Mouse (Mus musculus): ENCODE data around the gene Sim1.
A peak's percentile ranks its signal among the peaks of the same experiment; 100 is the strongest.

The Sim1 gene

DNA sequence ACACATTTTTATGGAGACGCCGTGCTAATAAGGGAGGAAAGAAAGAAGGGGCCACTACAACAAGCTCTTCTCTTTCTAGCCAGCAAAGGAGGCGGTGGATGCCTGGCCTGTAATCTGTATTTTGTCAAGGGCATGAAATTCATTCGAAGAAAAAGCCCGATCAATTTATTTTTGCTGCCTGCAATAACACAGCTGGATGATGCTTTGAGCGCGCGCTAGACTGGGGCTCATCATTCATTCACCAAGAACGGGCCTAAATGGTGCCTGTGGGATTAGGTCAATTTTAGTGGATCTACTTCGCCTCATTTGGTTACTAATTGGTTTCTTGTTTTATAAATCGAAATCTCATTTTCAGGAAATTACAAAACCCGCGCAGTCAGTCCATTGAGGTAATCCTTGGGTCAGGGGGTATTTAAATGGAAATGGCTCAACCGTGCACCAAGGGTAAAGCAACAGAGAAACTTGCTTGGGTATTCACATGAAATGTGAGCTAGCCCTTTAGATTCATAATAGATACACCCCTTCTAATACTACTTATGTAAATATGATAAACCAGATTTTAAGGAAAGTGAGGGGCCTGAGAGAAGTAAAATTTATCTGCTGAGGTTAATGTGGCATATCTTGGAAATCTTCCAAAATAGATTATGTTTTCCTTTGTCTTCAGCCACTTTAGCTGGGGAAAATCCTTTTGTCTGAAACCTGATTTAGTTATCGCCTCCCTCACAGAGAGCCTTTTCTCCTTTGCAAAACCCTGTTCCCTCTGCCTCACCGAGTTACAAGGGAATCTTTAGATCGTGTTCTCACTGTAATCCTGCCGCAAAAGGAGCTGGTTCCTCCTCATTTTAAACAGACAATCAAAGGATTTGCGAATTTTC, 7.3 kb downstream of the Sim1 start:
- no peak for DNase-seq

DNA sequence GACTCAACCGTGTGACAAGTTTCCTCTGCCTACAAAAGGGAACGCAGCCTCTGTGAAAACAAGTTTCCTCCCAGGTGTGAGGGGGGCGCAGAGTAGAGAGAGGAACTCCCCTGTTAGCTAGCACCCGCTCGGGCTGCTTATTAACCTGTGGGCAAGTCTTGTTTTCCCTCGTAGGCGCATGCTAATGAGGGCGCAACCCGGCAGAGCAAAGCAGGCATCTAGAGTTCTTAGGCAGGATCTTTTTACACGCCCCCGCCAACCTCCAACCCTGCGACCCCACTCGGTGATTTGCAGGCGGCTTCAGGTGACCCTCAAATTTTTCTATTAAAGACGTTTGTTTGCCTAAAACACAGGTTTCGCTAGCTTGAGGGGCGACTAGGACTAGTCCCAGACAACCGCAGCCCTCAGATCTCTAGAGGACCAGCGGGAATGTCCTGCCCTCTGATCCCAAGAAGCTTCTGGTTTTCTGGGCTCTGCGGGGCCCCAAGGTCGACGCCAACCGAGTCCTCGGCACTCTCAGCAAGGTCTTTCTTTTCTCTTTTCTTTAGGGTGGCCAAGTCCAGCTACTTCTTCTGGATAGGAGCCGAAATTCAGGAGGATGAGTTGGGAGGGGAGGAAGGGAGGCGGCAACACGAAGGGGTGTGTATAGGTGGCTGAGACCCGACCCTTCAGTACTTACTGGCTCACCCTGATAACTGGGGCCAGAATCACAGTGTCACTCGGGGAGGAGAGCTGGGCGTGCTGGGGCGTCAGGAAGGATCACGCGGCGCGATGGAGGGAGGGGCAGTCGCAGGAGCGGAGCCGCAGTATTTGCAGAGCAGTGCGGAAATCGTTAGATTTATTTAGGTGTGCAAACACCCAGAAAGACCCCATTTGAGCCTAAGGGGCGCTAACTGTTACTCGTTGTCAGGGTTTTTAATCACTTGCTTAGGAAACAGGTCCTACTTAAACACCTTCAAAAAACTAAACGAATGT, 8.5 kb downstream of the Sim1 start:
- DNase-seq, result peak; percentile 78 to 93

DNA sequence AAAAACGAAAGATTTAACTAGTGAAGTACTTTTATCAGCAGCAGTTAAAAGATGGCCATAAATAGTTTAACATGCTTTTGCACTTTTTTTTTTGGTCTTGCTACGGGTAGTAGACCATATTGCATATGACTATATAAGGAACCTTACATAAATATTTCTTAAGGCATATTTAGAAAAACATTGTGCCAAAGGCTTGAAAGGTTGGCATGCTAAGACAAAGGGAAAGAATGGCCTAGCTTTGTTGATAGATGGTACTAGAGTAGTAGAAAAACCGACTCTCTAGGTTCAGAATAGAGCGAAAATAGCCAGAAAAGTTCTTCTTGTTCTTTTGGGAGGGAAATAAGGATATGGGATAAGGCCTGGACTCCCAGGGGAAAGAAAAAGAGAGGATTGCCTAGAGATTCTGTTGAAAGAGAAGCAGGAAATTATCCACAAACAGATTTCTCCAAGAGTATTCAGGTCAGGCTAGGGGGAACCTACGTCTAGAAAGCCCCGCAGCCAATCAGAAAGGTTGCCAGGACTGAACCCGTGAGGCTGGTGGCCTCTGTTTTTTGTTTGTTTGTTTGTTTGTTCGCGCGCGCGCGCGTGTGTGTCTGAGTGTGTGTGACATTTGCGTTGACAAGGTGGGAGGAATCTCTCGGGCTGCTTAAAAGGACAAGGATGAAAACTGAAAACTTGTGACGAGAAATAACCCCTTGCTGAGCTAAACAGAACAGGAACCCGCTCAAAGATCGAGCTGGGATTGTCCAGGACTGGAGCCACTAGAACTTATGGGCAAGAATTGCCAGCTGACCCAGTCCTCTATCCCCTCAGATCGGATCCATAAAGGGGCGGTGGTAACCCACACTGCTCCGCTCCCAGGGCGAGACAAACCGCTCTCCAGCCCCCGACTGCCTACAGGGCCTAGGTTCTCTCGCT, 9.6 kb downstream of the Sim1 start:
- DNase-seq, result no peak

DNA sequence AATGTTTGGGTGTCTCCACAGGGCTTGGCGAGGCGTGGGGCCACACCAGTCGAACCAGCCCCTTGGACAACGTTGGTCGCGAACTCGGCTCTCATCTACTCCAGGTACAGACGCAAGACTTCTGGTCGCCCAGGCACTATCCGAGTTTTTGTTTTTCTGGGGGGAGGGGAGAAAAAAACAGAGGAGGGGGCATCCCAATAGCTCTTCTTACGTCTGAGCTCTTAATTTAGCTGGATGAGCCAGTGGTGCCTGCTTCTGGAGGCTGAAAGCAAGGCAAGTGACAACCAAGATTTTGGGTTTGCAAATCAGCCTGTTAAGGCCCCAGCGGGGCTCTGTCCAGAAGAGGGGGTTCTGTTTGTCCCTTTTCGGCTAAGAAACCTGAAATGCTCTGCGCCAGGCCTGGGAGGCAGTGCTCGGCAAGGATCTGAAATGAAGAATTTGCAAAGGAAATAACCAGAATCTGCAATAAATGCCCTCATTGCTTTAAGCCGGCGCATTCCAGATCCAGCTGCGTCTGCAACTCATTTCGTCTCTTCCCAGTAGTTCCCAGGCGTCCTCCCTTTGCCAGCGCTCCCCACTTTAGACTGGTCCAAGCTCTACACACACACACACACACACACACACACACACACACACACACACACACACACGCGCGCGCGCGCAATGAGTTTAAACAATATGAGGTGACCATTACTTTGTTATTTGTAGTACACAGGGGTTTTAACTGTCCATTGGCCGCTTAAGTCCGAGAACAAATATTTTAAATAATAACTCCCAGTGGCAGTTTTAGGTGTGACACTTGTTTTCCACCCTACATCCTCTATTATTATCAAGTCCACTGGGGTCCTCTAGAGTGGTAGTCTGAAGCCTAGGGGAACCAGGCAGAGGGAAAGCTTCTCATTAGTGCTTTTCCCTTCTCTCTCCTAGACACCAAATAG, 10.5 kb downstream of the Sim1 start:
- no peak for DNase-seq

DNA sequence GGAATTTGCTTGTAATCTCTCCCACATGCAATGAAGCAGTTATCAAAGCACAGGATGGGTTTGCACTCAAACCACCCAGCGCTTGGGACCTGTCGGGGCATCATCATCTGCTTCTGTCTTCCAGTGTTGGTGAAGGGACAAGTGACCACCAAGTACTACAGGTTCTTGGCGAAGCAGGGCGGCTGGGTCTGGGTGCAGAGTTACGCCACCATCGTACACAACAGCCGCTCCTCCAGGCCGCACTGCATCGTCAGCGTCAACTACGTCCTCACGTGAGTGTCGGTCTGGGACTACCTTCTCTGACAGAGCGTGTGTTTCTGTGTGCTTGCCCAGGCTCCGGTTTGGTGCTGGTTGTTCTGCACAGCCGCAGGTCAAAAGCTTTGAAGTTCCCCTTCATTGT, 15.8 kb downstream of the Sim1 start:
- no peak for DNase-seq

DNA sequence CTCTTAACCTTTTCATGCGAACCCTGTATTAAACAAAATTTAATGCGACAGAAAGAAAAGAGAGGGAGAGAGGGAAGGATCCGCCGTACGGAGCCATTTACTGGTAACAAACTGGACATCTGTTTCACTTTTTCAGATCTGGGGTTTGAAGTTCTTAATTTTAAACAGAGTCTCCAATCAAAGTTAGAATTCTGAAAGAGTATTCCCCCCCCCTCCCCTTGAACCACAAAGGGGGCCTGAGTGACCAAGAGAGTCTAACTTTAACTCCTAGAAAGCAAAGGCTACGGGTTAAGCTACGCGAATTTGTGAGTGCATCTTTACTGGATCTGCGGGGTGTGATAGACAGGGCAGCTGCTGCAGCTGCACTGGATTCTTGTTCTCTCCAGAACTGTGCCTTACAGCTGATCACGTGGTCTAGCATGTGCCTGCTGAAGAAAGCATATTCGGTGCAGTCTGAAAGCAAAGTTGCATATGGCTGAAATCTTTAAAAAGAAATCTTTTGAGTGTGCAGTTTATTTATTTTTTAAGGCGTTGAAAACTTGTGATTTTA, 16.4 kb downstream of the Sim1 start:
- no peak for DNase-seq

DNA sequence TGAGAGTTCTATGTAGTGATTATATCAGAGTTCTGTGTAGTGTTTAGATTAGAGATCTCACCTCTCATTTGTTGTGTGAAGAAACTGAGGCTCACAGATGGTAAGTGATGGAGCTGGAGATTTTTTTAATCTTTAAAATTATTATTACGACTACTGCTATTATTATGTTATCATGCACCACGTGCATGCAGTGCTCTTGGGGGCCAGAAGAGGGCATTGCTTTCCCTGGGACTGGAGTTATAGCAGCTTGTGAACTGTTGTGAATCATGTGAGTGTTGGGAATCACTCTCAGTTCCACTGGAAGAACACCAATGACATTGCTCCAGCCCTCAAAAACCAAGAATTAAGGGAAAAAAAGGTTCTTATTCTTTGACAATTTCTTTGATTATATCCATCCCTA, 21.1 kb downstream of the Sim1 start:
- no peak for DNase-seq

DNA sequence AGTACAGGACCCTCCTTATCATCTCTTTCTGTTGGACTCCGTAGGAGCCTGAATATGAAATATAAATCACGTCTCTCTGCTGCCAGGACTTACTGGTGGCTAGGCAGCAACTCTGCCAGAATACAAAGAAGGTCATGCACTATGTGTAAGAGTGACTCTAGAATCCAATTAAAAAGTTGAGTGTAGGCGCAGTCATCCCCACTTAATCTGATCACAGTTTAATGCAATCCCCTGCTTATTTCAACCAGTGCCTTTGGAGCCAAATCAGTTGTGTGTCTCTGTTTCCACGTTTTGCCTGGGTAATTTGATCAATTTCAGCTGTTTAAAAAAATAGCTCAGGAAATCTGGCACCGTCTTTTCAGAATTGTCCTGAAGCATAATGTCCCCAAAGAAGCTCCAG, 34.7 kb downstream of the Sim1 start:
- DNase-seq, result no peak

DNA sequence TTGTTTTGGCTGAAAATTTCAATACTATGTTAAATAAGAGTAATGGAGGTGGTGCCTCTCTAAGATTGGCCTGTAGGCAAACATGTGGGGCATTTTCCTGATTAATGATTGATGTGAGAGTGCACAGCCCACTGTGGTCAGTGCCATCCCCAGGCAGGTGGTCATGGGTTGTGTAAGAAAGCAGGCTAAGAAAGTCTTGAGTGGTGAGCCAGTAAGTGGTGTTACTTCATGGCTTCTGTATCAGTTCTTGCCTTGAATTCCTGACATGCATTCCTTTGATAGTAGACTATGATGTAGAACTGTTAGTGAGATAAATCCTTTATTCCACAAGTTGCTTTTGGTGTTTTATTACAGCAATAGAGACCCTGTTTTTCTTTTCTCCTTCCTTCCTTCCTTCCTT, 41.1 kb downstream of the Sim1 start:
- no peak for DNase-seq

DNA sequence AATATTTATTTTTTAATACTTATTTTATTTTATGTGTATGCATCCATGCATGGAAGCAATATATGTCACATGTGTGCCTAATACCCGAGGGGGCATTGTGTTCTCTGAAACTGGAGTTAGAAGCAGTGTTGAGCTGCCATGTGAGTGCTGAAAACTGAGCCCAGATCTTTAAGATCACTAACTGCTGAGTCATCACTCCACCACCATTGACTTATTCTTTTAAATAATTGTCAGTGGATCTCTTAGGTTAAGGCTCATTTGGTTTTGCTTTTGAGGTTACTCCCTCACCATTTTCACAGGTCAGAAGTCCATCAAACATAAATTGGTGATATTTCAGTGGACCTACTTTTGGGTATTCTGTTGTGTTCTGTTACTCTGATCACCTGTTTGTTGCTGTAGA, 79.1 kb downstream of the Sim1 start:
- no peak for DNase-seq

DNA sequence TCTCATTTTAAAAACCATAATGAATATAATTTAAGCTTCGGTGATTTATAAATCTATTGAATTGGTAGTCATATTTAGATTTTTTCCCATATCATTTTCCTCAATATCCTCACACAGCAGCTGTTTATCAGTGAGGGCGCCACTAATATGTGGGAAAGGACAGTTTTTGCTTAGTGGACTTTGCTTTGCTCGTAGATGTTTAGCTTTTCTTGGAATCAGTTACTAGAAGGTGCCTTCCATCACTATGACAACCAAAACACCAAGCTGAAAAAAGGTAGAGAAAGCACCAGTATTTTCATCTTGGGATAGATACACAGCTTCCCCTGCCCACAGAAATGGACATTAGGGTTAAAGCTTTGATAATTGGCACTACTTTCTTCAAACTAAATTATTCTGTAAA, 87.3 kb downstream of the Sim1 start:
- peak in 1 of 2 experiments; percentile 23 for DNase-seq

DNA sequence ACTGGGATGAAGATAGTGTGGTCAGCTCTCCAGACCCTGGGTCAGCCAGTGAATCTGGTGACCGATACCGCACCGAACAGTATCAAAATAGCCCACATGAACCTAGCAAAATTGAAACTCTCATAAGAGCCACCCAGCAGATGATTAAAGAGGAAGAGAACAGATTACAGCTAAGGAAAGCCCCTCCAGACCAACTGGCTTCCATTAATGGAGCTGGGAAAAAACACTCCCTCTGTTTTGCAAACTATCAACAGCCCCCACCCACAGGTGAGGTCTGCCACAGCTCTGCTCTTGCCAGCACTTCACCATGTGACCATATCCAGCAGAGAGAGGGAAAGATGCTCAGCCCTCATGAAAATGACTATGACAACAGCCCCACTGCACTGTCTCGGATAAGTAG, 89.1 kb downstream of the Sim1 start:
- DNase-seq, result no peak

DNA sequence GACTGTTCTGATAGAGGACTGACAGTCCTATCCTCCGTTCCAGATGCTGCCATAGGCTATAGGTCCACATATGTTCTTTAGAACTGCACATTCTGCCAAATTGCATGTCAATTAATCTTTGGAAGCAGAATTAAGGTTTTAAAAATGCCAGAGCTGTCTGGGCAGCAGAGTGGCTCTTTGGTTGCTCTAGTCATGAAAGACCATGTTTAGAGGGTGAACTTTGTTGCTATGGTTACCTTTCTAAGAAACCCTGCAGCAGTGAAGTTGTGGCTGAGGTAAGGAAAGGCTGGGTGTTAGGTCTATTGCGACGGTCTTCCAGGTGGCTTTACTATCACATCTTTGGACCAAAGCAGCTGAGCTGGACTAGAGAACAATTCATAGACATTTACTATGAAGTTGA, 113.2 kb downstream of the Sim1 start:
- DNase-seq, result no peak

DNA sequence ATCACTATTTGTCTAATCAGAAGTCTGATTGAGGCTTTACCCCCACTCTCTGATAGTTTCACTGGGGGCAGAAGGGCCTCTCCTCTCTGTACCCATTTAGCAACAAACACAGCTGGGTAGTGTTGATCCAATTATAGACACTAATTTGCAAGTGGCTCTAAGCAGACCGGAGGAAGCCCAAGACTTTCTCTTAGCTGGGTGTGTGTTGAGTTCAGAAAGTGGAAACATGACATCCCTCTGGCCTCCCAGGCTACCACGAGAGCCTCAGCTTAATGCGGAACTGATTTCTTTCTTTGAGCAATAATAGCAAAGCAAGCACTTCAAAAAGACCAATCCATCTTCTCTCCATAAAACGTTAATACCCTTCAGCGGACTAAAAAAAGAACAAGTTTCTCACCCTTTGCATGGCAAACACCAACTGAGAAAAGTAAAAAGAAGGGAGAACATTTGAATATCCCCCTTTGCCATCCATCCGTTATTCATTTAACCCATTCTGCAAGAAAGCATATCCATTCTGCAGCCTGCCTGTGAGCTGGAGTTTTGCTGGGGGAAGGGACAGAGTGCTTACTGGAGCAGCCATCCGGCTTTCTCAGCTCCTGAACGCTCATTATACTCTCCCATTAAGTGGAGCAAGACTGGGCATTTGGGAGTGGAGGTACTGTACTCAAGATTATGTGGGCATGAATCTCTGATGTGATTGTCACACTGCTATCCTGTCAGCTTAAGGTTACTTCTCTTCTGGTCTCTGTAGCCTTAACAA, 117.0 kb downstream of the Sim1 start:
- no peak for DNase-seq

DNA sequence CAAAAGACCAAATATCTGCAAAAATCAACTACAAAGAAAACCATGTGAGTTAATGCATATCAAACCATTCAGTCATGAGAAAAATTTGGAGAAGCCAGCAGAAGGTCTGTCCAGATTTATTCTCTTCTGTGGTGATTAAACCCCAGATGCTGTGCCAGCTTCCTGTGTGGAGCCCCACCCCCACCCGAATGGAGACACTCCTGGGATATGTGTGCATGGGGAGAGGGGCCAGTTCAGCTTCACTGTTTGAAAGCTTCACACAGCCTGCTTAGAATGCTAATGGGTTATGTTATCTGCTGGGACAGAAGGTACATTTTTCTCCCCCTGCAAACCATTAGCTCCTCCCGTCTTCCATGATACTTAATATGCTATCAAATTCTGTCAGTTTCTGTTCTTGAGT, 120.3 kb downstream of the Sim1 start:
- DNase-seq, result no peak

DNA sequence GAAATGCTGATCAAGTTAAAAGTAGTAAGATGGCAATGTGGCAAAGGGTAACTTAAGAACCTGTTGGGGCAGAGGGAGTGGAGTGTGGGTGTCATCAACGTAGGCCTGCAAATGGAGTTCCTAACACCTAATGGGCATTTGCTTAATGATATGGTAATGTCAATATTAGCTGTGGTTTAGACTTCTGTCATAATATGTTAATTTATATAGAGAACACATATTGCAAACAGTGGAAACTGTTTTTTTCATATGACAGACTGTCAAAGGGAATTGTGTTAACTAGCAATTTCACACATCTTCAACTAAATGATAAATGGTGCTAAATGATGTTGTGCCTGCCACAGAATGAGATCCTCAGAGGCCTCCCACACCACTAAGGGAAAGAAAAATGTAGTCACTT, 120.8 kb downstream of the Sim1 start:
- no peak for DNase-seq

DNA sequence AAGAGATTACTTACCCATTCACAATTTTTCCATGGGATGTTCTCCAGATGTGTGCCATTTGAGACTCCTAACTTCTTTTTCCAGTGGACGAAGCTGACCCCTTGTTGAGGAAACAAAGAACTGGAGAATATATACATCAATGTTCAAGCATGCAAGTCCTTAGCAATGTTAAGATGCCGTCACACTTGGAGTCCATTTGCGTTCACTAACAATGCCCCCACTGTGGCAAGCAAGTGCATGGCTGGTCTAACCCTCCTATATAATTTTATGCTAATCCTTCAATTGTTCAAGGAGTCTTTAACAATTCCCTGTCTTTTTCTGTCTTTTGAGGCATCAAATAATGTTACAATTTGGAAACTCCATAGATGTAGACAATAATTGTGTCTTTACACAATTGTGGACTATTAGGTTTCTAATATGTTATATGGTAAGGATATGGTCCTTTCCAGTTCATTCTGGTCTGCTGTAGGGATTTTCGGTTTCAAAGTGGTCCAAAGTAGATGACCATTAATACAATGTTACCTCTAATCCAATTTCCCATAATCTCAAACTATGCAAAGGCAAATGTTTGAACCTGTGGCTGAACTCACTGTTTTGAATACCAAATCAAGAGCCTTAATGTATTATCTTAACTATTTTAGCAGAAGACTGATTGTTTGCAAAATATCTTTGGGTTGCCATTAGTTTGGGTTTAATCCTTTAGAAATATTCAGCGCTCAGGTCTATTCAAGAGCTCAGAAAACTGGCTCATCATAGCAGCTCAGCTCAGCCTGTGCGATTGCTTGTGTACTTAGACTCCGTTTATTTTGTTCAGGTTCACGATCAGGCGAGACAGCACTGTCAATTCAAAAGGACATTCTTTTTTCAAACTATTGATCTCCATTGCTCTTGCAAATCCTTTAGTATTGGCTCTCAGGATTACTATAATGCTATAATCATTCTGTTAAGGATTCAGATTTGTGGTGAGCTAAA, 129.0 kb downstream of the Sim1 start:
- DNase-seq, result no peak

Data from kidney, adult 8-10 months (tissue).